Mouse (Mus musculus) 416B (cell line): ENCODE measurements at regions not wholly inside any gene's neighbourhood (a gene's known extent, or its start where the extent isn't known, plus 50 kb on each side); places are given as distances from the start of the nearest gene placed in this dataset.
"Not testable (repeated sequence)": the region's sequence is repeated elsewhere in the genome, so short reads cannot be mapped to it uniquely, and the experiment has no call there.

ENCODE experiments used
- DNase-seq: peaks from one replicate; pipeline ENCODE4 v3.0.0; 2011; ENCODE audit warnings: low read depth

- no peak for DNase-seq
Observed at GRCm38 (mm10) chr16:49409235-49409634, 289.8 kb upstream of the Ift57 start.

- DNase-seq: peak; percentile 53
Observed at GRCm38 (mm10) chr16:49430296-49430695, 268.7 kb upstream of the Ift57 start.

DNA sequence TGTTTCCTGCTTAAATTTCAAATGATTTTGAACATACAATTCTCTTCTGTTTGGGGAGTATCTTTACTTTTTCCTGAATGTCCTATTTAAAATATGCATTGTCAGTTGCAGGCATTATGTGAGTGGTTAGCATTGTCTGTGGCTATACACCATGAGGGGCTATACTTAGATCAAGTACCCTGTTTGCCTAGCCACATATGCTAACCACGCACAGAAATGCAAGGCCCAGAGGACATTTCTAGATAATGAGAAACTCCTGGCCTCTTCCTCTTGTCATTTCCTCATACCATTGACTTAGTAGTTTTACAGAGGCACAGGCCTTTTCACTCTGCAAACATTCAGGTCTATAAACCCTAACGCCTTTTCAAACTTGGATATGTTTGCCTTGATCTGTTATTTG lies 267.1 kb upstream of the Ift57 start:
- DNase-seq: peak; percentile 64

DNA sequence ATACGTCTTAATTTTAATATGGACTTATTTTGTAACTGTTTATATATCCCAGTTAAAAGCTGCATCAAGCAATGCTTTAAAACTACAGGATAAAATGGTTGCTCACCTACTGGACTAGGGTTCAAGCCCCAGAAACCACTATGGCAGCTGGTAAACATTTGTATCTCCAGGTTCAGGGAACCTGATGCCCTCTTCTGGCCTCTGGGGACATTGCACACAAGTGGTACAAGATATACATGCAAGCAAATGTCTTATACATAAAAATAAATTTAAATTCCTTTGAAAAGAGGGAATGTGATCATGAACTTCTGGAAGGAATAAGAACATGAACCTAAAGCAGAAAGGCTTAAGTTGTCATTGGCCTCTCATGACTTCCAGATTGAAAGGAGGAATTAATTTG lies 257.8 kb upstream of the Ift57 start:
- peak; percentile 63 for DNase-seq

GRCm38 (mm10) chr16:49447356-49447755 lies 251.7 kb upstream of the Ift57 start:
- not testable (repeated sequence) for DNase-seq

- DNase-seq: no peak
Observed at GRCm38 (mm10) chr16:49493881-49494280, 205.2 kb upstream of the Ift57 start.

DNA sequence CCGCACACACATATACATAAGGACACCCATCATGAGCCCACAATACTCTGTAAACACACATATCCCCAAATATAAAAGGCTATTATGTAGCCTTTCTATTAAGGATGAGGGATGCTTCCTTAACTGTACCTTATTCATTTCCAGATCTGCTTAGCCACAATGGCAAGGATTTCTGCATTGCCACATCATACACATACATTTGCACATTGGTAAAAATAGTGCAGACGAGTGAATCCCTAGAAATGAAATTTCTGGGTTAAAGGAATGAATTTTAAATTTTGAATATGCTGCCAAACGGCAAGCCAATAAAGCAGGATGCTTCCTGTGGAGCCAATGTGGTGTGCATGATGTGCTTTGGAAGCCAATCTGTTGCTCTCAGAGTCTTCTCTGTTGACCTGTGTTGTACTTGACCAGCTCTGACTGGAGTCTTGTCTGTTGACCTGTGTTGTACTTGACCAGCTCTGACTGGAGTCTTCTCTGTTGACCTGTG lies 201.5 kb upstream of the Ift57 start:
- DNase-seq: no peak

GRCm38 (mm10) chr16:49500818-49501217 lies 198.2 kb upstream of the Ift57 start:
- peak; percentile 75 for DNase-seq

DNA sequence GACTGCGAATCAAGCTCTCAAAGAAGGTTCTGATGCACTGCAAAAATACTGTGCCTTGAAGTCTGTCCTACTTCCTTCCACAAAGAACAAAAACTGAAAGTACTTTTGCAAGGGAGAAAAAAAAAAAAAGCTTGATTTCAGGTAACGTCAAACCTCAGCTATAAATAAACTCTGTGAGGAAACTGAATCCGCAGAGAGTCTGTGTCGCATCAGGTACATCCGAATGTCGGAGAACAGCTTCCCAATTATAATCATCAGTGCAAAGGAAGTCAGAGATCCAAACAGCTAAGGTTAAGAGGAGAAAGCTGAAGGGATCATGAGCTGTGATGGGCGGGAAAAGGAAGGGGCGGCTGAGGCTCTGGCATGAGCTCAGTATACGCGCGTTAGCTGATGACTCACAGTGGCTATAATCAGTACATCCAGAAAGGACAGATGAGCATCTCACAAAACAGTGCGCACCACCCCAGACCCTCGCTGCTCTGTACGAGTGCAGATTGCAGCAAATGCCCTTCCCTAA lies 195.1 kb upstream of the Ift57 start:
- DNase-seq: peak; percentile 89

GRCm38 (mm10) chr16:49504669-49505068 lies 194.4 kb upstream of the Ift57 start:
- DNase-seq: no peak

GRCm38 (mm10) chr16:49505271-49505670 lies 193.8 kb upstream of the Ift57 start:
- DNase-seq: peak; percentile 38

- DNase-seq: no peak
Observed at GRCm38 (mm10) chr16:49518844-49519243, 180.2 kb upstream of the Ift57 start.

- no peak for DNase-seq
Observed at GRCm38 (mm10) chr16:49520411-49520810, 178.6 kb upstream of the Ift57 start.

DNA sequence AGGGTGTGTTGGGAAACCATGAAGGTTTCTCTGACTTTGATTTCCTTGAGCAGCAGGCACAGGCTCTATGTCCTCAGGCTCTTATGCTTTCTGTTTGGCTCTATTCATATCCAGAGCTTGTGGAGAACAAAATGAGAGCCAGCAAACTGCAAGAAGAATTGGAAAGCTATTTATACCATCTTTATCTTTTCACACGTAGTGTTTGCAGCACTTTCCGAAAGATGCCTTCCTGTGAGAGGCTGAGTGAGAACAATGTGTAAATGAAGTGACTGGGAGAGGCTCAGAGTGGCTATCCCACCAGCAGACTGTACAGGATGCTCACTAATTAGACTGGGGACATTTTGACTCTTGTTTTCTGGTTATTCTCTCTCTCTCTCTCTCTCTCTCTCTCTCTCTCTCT lies 177.3 kb upstream of the Ift57 start:
- DNase-seq: no peak

DNA sequence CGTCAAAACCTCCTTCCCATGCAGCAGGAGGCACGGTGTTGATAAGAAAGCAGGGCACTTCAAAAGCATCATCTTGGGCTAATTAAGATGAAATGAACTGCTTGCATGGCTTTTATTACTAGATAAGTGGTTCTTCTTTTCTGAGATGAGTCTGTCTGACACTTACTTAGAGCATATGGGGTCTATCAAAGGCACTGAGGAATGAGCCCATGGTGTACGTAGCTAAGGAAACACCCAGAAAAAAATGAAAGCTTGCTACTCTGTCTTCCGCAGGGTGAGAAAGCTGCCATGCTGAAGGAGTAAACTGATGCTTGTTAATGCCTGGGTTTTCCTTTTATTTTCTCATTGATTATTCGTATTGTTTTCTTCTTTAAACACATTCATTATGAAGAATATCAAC lies 176.5 kb upstream of the Ift57 start:
- DNase-seq: no peak

DNA sequence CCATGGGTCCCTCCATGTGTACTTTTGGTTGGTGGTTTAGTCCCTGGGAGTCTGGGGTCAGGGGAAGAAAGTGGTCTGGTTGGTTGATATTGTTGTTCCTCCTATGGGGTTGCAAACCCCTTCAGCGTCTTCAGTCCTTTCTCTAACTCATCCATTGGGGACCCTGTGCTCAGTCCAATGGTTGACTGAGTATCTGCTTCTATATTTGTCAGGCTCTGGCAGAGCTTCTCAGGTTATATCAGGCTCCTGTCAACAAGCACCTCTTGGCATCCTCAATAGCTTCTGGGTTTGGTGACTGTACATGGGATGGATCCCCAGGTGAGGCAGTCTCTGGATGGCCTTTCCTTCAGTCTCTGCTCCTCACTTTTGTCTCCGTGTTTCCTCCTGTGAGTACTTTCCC lies 170.4 kb upstream of the Ift57 start:
- not testable (repeated sequence) for DNase-seq

GRCm38 (mm10) chr16:49529060-49529459 lies 170.0 kb upstream of the Ift57 start:
- peak; percentile 84 for DNase-seq

GRCm38 (mm10) chr16:49530051-49530450 lies 169.0 kb upstream of the Ift57 start:
- no peak for DNase-seq

- DNase-seq: no peak
Observed at GRCm38 (mm10) chr16:49532071-49532686, 166.9 kb upstream of the Ift57 start.

- DNase-seq: no peak
Observed at GRCm38 (mm10) chr16:49533498-49533998, 165.5 kb upstream of the Ift57 start.

DNA sequence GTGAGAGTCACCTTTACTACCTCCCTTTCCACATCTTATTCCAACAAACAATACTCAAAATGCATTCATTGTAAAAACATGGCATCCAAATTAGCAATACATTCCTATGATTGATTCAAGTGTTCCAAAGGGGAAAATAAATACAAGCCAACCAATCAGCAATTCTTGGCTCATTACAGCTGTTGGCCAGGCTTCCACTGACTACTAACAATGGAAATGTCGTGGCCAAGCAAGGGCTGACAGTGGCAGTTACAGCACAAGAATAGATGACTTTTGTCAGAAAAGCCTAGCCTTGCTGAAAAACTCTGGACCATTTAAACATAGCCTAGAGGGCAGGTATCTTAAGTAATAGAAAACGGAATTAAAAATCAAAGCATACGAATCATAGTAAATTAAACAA lies 148.8 kb upstream of the Ift57 start:
- no peak for DNase-seq

DNA sequence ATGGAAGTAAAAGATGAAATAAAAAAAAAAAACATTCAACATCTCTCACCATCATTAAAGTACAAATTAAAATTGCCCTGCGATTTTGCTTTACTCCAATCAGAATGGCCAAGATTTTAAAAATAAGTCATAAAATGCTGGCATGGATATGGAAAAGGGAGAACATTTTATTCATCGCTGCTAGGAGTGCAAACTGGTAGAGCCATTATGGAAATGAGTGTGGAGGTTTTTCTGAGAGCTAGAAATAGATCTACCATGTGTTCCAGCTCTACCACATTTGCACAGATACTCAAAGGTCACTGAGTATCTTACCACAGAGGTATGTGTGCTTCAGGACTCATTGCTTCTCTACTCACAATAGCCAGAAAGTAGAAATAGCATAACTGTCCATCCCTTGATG lies 129.0 kb upstream of the Ift57 start:
- no peak for DNase-seq

GRCm38 (mm10) chr16:49572485-49573170 lies 126.4 kb upstream of the Ift57 start:
- no peak for DNase-seq
